Mouse (Mus musculus) adrenal gland (tissue): Measurements from ENCODE around the gene Nmur1.

Experiments used
- intact Hi-C: fragments of 180-260 bp; cut with DNase I; formaldehyde crosslinking; loops from one replicate; pipeline ENCODE4 v1.15.1; 2025

The Nmur1 gene

GRCm38 (mm10) chr1:86440887-86441723 lies 15.1 kb upstream of the Nmur1 start:
- intact Hi-C loops = loop anchor here (1.0 to 2.0 kb wide), 2 partner anchors 58 to 91 kb away; no protein-coding TSS in a partner anchor

DNA sequence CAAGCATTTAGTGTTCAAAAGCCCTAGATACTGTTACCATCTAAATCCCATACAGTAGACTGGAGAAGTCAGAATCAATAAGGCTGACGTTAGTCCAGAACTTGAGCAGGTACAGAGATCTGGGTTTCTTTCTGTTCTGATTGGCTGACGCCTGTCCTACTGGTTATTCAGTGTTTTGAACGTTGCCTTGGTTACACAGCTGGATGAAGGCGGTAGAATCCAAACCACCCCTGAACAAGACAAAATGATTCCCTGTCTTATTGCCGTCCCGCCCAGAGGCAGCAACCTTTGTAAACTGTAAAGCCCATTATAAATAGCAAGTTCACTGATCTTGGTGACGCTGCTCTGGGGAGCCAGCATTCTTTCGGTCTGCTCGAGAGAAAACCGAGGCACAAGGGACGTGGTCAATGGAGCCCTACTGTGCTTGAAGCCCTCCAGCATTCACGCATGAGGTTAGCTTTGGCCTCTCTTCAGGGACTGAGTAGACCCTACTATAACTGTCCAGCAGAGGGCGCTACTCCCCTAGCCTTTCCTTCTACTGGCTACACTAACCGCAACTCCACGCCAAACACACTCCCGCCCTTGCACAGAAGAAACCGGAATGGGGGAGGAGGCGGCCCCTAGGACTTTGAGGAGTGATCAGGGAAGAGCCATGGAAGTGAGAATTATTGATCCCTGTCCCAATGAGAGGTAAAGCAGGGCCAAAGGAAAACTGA lies 14.3 kb upstream of the Nmur1 start:
- intact Hi-C loops = loop anchor here (1.0 to 2.0 kb wide), 2 partner anchors 58 to 92 kb away; no protein-coding TSS in a partner anchor

DNA sequence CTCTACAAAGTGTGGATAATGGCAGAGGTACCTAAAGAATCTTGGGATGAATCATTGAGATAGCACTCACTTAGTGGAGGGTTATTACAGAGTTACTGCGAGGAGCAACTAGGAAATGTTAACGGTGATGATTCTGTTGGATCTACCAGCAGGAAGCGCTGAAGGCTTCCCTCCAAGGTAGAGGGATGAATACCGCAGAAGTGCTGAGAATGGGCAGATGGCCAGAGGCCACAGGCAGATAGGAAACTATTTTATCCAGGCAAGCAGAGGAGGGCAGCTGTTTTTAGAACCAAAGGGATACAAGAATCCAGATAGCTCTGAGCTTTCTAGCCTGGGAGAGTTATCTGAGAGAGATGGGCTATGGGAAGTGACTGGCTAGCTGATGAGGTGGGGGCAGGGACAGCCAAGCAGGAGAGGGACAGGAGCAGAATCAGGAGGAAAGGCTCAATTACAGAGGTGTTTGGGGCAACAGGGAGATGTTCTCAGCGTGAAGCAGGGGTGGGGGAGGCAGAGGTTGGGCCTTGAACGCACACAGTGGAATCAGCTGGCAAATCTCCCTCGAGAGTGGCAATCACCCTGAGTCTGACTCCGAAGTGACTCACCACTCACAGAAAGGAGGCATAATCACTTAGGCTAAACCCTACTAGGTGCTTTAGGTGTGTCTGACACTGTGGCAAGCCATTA lies 13.6 kb upstream of the Nmur1 start:
- intact Hi-C loops = loop anchor here (1.0 to 2.0 kb wide), 2 partner anchors 59 to 93 kb away; no protein-coding TSS in a partner anchor

GRCm38 (mm10) chr1:86438501-86438900 lies 12.5 kb upstream of the Nmur1 start:
- intact Hi-C loops = no loop called here

DNA sequence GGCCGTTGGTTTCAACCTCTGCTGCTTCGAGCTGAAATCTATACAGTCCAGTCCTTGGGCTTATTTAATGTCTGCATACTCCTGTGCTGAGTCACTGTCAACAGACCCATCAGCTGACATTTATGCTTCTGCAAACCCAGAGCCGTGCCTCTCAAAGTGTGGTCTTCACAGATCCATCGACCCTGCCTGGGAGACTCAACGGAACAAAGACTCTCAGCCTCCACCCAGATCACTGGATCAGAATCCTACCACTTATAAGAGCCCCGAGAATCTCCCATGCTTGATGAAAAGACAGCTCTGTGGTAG lies 11.9 kb upstream of the Nmur1 start:
- intact Hi-C loops = no loop called here

DNA sequence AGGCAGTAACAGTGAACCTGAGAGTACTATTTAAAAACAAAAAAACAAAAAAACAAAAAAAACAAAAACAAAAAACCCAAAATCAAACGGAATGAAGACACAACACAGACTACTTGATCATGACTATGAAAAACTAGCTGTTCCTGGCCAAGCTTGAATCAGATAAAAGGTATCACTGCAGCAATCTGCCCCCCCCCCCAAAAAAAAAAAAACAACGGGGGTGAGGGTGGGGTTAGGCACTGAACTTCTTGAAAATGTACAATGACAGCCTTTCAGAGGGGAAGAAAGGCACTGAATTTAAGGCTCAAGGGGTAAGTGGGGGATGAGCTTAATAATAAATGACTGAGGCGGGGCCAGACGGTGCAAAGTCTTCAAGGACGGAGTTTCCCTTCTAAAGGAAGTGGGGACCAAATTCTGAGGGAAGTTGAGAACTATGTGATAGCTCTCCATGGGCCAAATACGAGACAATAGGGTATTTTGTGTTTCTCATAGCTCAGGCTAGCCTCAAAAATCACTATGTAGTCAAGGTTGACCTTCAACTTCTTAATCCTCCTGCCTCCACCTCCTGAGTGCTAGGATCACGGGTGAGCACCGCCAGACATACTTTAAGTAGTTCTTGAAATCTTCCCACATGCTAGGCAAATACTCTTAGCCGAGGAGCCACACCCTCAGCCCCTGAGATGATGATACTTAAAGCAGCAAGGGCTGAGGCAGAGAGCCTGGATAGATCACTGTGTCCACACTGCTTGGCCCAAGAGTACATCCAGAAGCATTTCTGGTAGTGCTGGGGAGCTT lies 11.4 kb upstream of the Nmur1 start:
- intact Hi-C loops = no loop called here

- intact Hi-C loops = no loop called here
Observed at GRCm38 (mm10) chr1:86435302-86435821, 9.3 kb upstream of the Nmur1 start.

- intact Hi-C loops = no loop called here
Observed at GRCm38 (mm10) chr1:86434439-86435201, 8.6 kb upstream of the Nmur1 start.

- intact Hi-C loops = no loop called here
Observed at GRCm38 (mm10) chr1:86434001-86434400, 8.0 kb upstream of the Nmur1 start.

DNA sequence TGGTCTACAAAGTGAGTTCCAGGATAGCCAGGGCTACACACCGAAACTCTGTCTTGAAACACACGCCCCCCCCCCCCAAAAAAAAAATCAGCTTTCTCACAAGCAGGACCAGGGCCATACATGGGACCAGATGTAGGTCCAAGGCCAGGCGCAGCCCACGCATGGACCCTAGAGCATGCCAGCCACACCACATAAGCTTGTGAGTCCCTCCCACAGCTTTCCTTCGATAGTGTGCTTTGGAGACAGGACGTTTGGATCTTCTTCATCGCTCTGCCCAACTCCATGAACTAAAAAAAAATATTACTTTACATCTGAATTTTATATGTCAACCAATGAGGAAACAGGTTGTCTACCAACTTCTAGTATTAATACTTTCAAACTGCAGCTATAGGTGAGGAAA lies 7.3 kb upstream of the Nmur1 start:
- intact Hi-C loops = no loop called here

- intact Hi-C loops = no loop called here
Observed at GRCm38 (mm10) chr1:86432778-86433177, 6.8 kb upstream of the Nmur1 start.

DNA sequence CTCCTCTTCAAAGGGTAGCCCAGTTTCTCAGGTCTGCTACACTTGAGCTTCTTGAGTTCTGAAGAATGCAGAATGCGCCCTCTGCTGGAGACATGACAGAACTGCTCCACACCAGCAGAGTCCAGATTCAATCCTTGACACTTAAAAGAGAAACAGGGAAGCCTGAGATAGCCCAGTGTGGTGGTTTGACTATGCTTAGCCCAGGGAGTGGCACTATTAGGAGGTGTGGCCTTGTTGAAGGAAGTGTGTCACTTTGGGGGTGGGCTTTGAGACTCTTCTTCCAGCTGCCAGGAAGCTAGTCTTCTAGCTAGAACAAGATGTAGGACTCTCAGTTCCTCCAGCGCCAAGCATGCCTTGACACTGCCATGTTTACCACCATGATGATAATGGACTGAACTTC lies 4.0 kb upstream of the Nmur1 start:
- intact Hi-C loops = no loop called here

GRCm38 (mm10) chr1:86424835-86425547 lies 1.0 kb downstream of the Nmur1 start:
- intact Hi-C loops = loop anchor here (10.0 kb wide), 1 partner anchor 50 kb away; no protein-coding TSS in a partner anchor

DNA sequence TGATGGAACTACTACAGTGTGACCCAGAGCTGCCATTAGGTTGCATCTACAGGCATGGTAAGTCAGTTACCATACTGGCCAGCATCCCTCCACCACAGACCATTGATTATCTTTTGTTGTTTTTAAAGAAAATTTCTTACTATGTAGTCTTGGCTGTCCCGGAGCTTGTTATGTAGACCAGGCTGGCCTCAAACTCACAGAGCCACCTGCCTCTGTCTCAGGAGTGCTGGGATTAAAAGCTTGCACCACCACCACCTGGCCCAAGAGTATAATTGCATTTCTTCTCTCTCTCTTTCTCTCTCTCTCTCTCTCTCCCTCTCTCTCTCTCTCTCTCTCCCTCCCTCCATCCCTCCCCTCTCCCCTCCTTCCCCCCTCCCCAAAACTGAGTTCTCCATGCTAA lies 1.7 kb downstream of the Nmur1 start:
- intact Hi-C loops = loop anchor here (10.0 kb wide), 1 partner anchor 50 kb away; no protein-coding TSS in a partner anchor

DNA sequence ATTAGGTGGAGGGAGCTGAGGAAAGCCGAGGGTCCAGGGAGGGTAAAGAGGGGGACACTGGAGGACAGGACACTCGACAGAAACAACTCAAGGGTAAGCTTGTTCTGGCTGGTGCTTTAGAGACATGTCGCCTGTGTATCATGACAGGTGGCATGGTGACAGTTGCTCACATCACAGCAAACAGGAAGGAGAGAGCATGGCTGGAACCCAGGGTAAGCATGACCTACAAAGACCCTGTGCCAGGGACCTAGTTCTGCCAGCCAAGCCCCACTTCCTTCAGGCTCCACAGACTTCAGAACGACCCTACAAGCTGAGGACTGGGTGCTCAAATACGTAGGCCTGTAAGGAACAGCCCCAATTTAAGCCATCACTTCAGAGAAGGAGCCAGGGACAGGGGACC lies 2.1 kb downstream of the Nmur1 start:
- intact Hi-C loops = loop anchor here (10.0 kb wide), 1 partner anchor 49 kb away; no protein-coding TSS in a partner anchor

- intact Hi-C loops = loop anchor here (10.0 kb wide), 1 partner anchor 46 kb away; no protein-coding TSS in a partner anchor
Observed at GRCm38 (mm10) chr1:86421007-86421406, 5.0 kb downstream of the Nmur1 start.

DNA sequence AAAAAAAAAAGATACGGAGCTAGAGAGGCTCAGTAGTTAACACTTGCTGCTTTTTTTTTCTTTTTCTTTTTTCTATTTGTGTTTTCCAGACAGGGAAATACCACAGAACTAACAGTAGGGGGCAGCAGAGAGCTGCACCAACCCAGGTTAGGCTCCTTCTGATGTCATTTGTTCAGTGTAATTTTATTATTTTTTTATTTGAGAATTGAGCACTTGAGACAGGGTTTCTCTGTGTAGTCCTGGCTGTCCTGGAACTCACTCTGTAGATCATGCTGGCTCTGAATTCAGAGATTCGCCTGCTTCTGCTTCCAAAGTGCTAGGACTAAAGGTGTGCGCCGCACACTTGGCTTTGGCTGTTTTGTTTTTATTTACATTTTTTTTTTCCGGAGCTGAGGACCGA lies 9.7 kb downstream of the Nmur1 start:
- intact Hi-C loops = no loop called here

DNA sequence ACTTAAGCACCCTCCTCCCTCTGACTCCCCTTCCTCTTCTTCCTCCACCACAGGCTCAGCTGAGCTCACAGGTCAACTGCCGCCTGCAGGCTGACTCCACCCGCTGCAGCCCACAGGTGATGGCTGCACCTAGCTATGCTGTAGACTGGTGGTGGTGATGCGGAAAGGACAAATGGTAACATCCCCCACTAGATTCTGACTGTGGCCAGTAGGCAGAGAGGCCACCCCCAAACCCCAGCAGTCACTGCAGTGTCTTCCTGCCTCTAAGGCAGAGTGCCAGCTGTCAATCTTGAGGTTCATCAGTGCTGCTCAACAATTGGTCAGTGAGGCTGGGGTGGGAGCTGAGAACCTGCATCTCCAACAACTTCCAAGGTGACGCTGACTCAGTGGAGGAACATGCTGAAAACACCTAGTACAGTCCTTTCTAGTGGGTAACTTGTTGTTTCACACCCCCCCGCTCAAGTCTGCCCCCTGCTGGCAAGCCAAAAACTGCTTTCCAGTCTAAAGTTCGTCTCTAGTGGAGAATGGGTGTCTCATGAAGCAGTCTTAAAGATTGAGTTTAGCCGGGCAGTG lies 10.3 kb downstream of the Nmur1 start:
- intact Hi-C loops = no loop called here

- intact Hi-C loops = no loop called here
Observed at GRCm38 (mm10) chr1:86415144-86415543, 10.9 kb downstream of the Nmur1 start.
